Mouse (Mus musculus): ENCODE measurements around the gene 1700056E22Rik. TPM values are rescaled to one million over a fixed set of nuclear protein-coding genes. Genes with fewer than 3 reads are reported as not detected.

1700056E22Rik gene
- polyA plus RNA-seq, 1 experiment from 2014 or later: 1.0 TPM

- H3K4me3 ChIP-seq (ENCODE audit: low read depth, low read length): no peak overlapping the region
- no peak overlapping the region for H3K4me2 ChIP-seq (ENCODE audit: low read depth, low read length)
- no peak overlapping the region for H3K9ac ChIP-seq (ENCODE audit: low read depth, low read length)
- ATAC-seq (ENCODE audit: low read depth): no peak
- peaks cover 9% of the 10 kb centered on the region; the same call in 1 of the 2 replicates for H3K4me1 ChIP-seq (ENCODE audit: control insufficient read depth, insufficient read depth, low read length)
- H3K36me3 ChIP-seq (ENCODE audit: control insufficient read depth, insufficient read depth, low read length): no peaks in the 10 kb centered on the region
- no peak for DNase-seq (ENCODE audit: low spot score)
- H3K27ac ChIP-seq (replicated peaks; ENCODE audit: low read depth, low read length): no peak overlapping the region
- no peaks in the 10 kb centered on the region for H3K27me3 ChIP-seq (replicated peaks; ENCODE audit: control insufficient read depth, insufficient read depth, low read length)
- H3K9me3 ChIP-seq (ENCODE audit: control insufficient read depth, low read length): no peaks in the 10 kb centered on the region
Measured at GRCm38 (mm10) chr1:184006086-184006485, 28.0 kb downstream of the 1700056E22Rik start.

GRCm38 (mm10) chr1:184005315-184006058 lies 28.6 kb downstream of the 1700056E22Rik start:
- Histone ChIP-seq H3K27me3 (replicated peaks; ENCODE audit: control insufficient read depth, insufficient read depth, low read length) (no peaks in the 10 kb centered on the region), H3K9ac (ENCODE audit: low read depth, low read length) (no peak overlapping the region), H3K4me2 (ENCODE audit: low read depth, low read length) (no peak overlapping the region), H3K4me3 (ENCODE audit: low read depth, low read length) (no peak overlapping the region), H3K4me1 (ENCODE audit: control insufficient read depth, insufficient read depth, low read length) (peaks cover 9% of the 10 kb centered on the region; the same call in 1 of the 2 replicates), H3K27ac (replicated peaks; ENCODE audit: low read depth, low read length) (no peak overlapping the region), H3K36me3 (ENCODE audit: control insufficient read depth, insufficient read depth, low read length) (no peaks in the 10 kb centered on the region), H3K9me3 (ENCODE audit: control insufficient read depth, low read length) (no peaks in the 10 kb centered on the region)
- ATAC-seq (ENCODE audit: low read depth) (no peak), DNase-seq (ENCODE audit: low spot score) (no peak)
- WGBS: 62% methylated on average over 6 of the region's 6 CpGs

- no peak for ATAC-seq (ENCODE audit: low read depth)
- Histone ChIP-seq H3K4me2 (ENCODE audit: low read depth, low read length) (no peak overlapping the region), H3K4me3 (ENCODE audit: low read depth, low read length) (no peak overlapping the region), H3K4me1 (ENCODE audit: control insufficient read depth, insufficient read depth, low read length) (peaks cover 9% of the 10 kb centered on the region; the same call in 1 of the 2 replicates), H3K36me3 (ENCODE audit: control insufficient read depth, insufficient read depth, low read length) (no peaks in the 10 kb centered on the region), H3K27ac (replicated peaks; ENCODE audit: low read depth, low read length) (no peak overlapping the region), H3K9ac (ENCODE audit: low read depth, low read length) (no peak overlapping the region), H3K27me3 (replicated peaks; ENCODE audit: control insufficient read depth, insufficient read depth, low read length) (no peaks in the 10 kb centered on the region), H3K9me3 (ENCODE audit: control insufficient read depth, low read length) (no peaks in the 10 kb centered on the region)
- 61% methylated on average over 2 of the region's 2 CpGs for WGBS
- DNase-seq (ENCODE audit: low spot score): no peak
Measured at GRCm38 (mm10) chr1:184004311-184004710, 29.8 kb downstream of the 1700056E22Rik start.

GRCm38 (mm10) chr1:184002470-184002869 lies 31.6 kb downstream of the 1700056E22Rik start:
- WGBS: 78% methylated on average over 2 of the region's 2 CpGs

GRCm38 (mm10) chr1:183997207-183997606 lies 36.9 kb downstream of the 1700056E22Rik start:
- DNase-seq (ENCODE audit: low spot score) (no peak), ATAC-seq (ENCODE audit: low read depth) (no peak)
- H3K9ac ChIP-seq (ENCODE audit: low read depth, low read length): no peak overlapping the region
- WGBS: 66% methylated on average over 2 of the region's 2 CpGs
- H3K4me3 ChIP-seq (ENCODE audit: low read depth, low read length): no peak overlapping the region
- no peaks in the 10 kb centered on the region for H3K4me1 ChIP-seq (ENCODE audit: control insufficient read depth, insufficient read depth, low read length)
- H3K27ac ChIP-seq (replicated peaks; ENCODE audit: low read depth, low read length): no peak overlapping the region
- H3K27me3 ChIP-seq (replicated peaks; ENCODE audit: control insufficient read depth, insufficient read depth, low read length): no peaks in the 10 kb centered on the region
- no peaks in the 10 kb centered on the region for H3K36me3 ChIP-seq (ENCODE audit: control insufficient read depth, insufficient read depth, low read length)
- no peak overlapping the region for H3K4me2 ChIP-seq (ENCODE audit: low read depth, low read length)
- no peaks in the 10 kb centered on the region for H3K9me3 ChIP-seq (ENCODE audit: control insufficient read depth, low read length)

More at GRCm38 (mm10) chr1:184002470-184002869, 31.6 kb downstream of the 1700056E22Rik start:
- Histone ChIP-seq H3K36me3 (ENCODE audit: control insufficient read depth, insufficient read depth, low read length) (no peaks in the 10 kb centered on the region), H3K27me3 (replicated peaks; ENCODE audit: control insufficient read depth, insufficient read depth, low read length) (no peaks in the 10 kb centered on the region), H3K4me2 (ENCODE audit: low read depth, low read length) (no peak overlapping the region), H3K9ac (ENCODE audit: low read depth, low read length) (no peak overlapping the region), H3K4me3 (ENCODE audit: low read depth, low read length) (no peak overlapping the region), H3K27ac (replicated peaks; ENCODE audit: low read depth, low read length) (no peak overlapping the region), H3K9me3 (ENCODE audit: control insufficient read depth, low read length) (no peaks in the 10 kb centered on the region), H3K4me1 (ENCODE audit: control insufficient read depth, insufficient read depth, low read length) (peaks cover 9% of the 10 kb centered on the region; the same call in 1 of the 2 replicates)
- DNase-seq (ENCODE audit: low spot score): no peak
- no peak for ATAC-seq (ENCODE audit: low read depth)

- Histone ChIP-seq H3K9me3 (ENCODE audit: control insufficient read depth, low read length) (no peaks in the 10 kb centered on the region), H3K27me3 (replicated peaks; ENCODE audit: control insufficient read depth, insufficient read depth, low read length) (no peaks in the 10 kb centered on the region), H3K36me3 (ENCODE audit: control insufficient read depth, insufficient read depth, low read length) (no peaks in the 10 kb centered on the region), H3K27ac (replicated peaks; ENCODE audit: low read depth, low read length) (no peak overlapping the region), H3K9ac (ENCODE audit: low read depth, low read length) (no peak overlapping the region), H3K4me2 (ENCODE audit: low read depth, low read length) (no peak overlapping the region), H3K4me1 (ENCODE audit: control insufficient read depth, insufficient read depth, low read length) (no peaks in the 10 kb centered on the region), H3K4me3 (ENCODE audit: low read depth, low read length) (no peak overlapping the region)
- 85% methylated on average over 2 of the region's 2 CpGs for WGBS
- ATAC-seq (ENCODE audit: low read depth) (no peak), DNase-seq (ENCODE audit: low spot score) (no peak)
Measured at GRCm38 (mm10) chr1:183991921-183992320, 42.2 kb downstream of the 1700056E22Rik start.

GRCm38 (mm10) chr1:183987711-183988245 lies 46.3 kb downstream of the 1700056E22Rik start:
- H3K36me3 ChIP-seq (ENCODE audit: control insufficient read depth, insufficient read depth, low read length): no peaks in the 10 kb centered on the region
- H3K9me3 ChIP-seq (ENCODE audit: control insufficient read depth, low read length): peaks cover 2% of the 10 kb centered on the region; the same call in 1 of the 2 replicates
- DNase-seq (ENCODE audit: low spot score) (no peak), ATAC-seq (ENCODE audit: low read depth) (no peak)
- WGBS: 89% methylated on average over 7 of the region's 7 CpGs
- no peaks in the 10 kb centered on the region for H3K4me1 ChIP-seq (ENCODE audit: control insufficient read depth, insufficient read depth, low read length)
- no peak overlapping the region for H3K9ac ChIP-seq (ENCODE audit: low read depth, low read length)
- H3K4me3 ChIP-seq (ENCODE audit: low read depth, low read length): no peak overlapping the region
- no peaks in the 10 kb centered on the region for H3K27me3 ChIP-seq (replicated peaks; ENCODE audit: control insufficient read depth, insufficient read depth, low read length)
- no peak overlapping the region for H3K27ac ChIP-seq (replicated peaks; ENCODE audit: low read depth, low read length)
- no peak overlapping the region for H3K4me2 ChIP-seq (ENCODE audit: low read depth, low read length)
